Comparison of ENCODE assay signal across 8 mouse cellular contexts in genomic region chr8:46212194-46212593, GRCm38 (mm10). TPM values are rescaled to one million over a fixed set of nuclear protein-coding genes. Genes with fewer than 3 reads are reported as not detected.
A peak's percentile ranks its signal among the peaks of the same experiment; 100 is the strongest.
DNase-seq lines count a peak whose midpoint lies in the region; ATAC-seq and TF ChIP-seq lines count a peak whose summit lies in the region.

No protein-coding gene starts in this region.

- H3K4me2 ChIP-seq in forebrain, embryonic 15.5 days (replicated peaks), result no peak overlapping the region
- H3K4me2 ChIP-seq in forebrain, postnatal 0 days (ENCODE audit: low read depth), result no peak overlapping the region
- peak overlapping the region; percentile 80 for H3K4me2 ChIP-seq in heart, embryonic 13.5 days

- no peak overlapping the region for H3K9ac ChIP-seq in forebrain, embryonic 15.5 days (replicated peaks)
- H3K9ac ChIP-seq in forebrain, postnatal 0 days, result no peak overlapping the region
- no peak overlapping the region for H3K9ac ChIP-seq in ES-E14 (ENCODE audit: insufficient read depth, low read depth, low read length, poor library complexity, severe bottlenecking)
- peak overlapping the region; percentile 100 for H3K9ac ChIP-seq in heart, embryonic 13.5 days

- H3K4me1 ChIP-seq in forebrain, embryonic 15.5 days, result peaks cover 41% of the 10 kb centered on the region
- H3K4me1 ChIP-seq in forebrain, postnatal 0 days (ENCODE audit: insufficient read depth), result peaks cover 15% of the 10 kb centered on the region
- H3K4me1 ChIP-seq in ES-E14 (ENCODE audit: control insufficient read depth in 2 of 2, insufficient read depth in 2 of 2, low read length in 2 of 2, poor library complexity in 1 of 2), result peaks cover 0 to 11% of the 10 kb centered on the region in 2 experiments; a peak in 3 of 4 replicates
- H3K4me1 ChIP-seq in heart, embryonic 13.5 days, result peaks cover 48% of the 10 kb centered on the region

- DNase-seq in forebrain, postnatal 0 days, result no peak
- no peak for DNase-seq in ES-E14 (ENCODE audit: low read depth, low spot score)
- DNase-seq in kidney, postnatal 36 days, result peak; percentile 76 to 81
- DNase-seq in left cerebral cortex, postnatal 25 days (ENCODE audit: low spot score in 2 of 2), result no peak
- DNase-seq in urinary bladder, postnatal 36 days (ENCODE audit: low spot score in 2 of 2), result no peak
- no peak for DNase-seq in natural killer cell, adult 2 months (ENCODE audit: low spot score in 2 of 2)

- no peaks in the 10 kb centered on the region for H3K9me3 ChIP-seq in forebrain, embryonic 15.5 days
- H3K9me3 ChIP-seq in forebrain, postnatal 0 days (ENCODE audit: low read length), result no peaks in the 10 kb centered on the region
- H3K9me3 ChIP-seq in ES-E14 (ENCODE audit: control insufficient read depth, insufficient read depth, low read depth, low read length), result no peaks in the 10 kb centered on the region
- H3K9me3 ChIP-seq in heart, embryonic 13.5 days, result no peaks in the 10 kb centered on the region

- TF ChIP-seq CTCF in forebrain, postnatal 0 days (IDR thresholded peaks at IDR 0.05; ENCODE audit: low read depth), result no peak

- H3K36me3 ChIP-seq in forebrain, embryonic 15.5 days, result peaks cover 19% of the 10 kb centered on the region
- peaks cover 20% of the 10 kb centered on the region for H3K36me3 ChIP-seq in forebrain, postnatal 0 days (ENCODE audit: insufficient read depth)
- peaks cover 17% of the 10 kb centered on the region for H3K36me3 ChIP-seq in ES-E14 (ENCODE audit: control insufficient read depth, insufficient read depth, low read length, poor library complexity, severe bottlenecking)
- peaks cover 28% of the 10 kb centered on the region for H3K36me3 ChIP-seq in heart, embryonic 13.5 days

- intact Hi-C loops in left cerebral cortex, postnatal 25 days (cut with DNase I), result no loop called here

- H3K27ac ChIP-seq in forebrain, embryonic 15.5 days (replicated peaks), result peak overlapping the region; percentile 97; the same call in 1 of the 2 replicates
- no peak overlapping the region for H3K27ac ChIP-seq in forebrain, postnatal 0 days (ENCODE audit: low read depth, low read length)
- H3K27ac ChIP-seq in ES-E14 (ENCODE audit: insufficient read depth, low read depth, low read length, poor library complexity, severe bottlenecking), result no peak overlapping the region
- peak overlapping the region; percentile 100 for H3K27ac ChIP-seq in heart, embryonic 13.5 days (replicated peaks)

- ATAC-seq in forebrain, embryonic 15.5 days (replicated peaks), result no peak
- ATAC-seq in forebrain, postnatal 0 days, result no peak
- no peak for ATAC-seq in heart, embryonic 13.5 days (ENCODE audit: extremely low read depth, insufficient number of reproducible peaks, low FRiP score, low TSS enrichment)

- WGBS in forebrain, embryonic 15.5 days, result 46% methylated on average over 7 of the region's 7 CpGs
- 51% methylated on average over 7 of the region's 7 CpGs for WGBS in forebrain, postnatal 0 days
- 47% methylated on average over 7 of the region's 7 CpGs for WGBS in heart, embryonic 13.5 days

- no peak overlapping the region for H3K4me3 ChIP-seq in forebrain, embryonic 15.5 days
- H3K4me3 ChIP-seq in forebrain, postnatal 0 days (ENCODE audit: low read depth, low read length), result no peak overlapping the region
- no peak overlapping the region for H3K4me3 ChIP-seq in ES-E14 (ENCODE audit: insufficient read depth in 1 of 2, low read depth in 1 of 2, low read length in 2 of 2, poor library complexity in 1 of 2, severe bottlenecking in 1 of 2)
- no peak overlapping the region for H3K4me3 ChIP-seq in heart, embryonic 13.5 days

- in situ Hi-C loops in ES-E14 (cut with MboI; ENCODE audit: low sequenced_read_pairs in 2 of 2, unreplicated experiment in 2 of 2), result no loop called here

- no peaks in the 10 kb centered on the region for H3K27me3 ChIP-seq in forebrain, embryonic 15.5 days
- no peaks in the 10 kb centered on the region for H3K27me3 ChIP-seq in forebrain, postnatal 0 days (ENCODE audit: insufficient read depth, low read length)
- no peaks in the 10 kb centered on the region for H3K27me3 ChIP-seq in heart, embryonic 13.5 days (replicated peaks)

TF ChIP-seq in ES-E14, 5 proteins besides CTCF, POLR2A, EP300 and RAD21:
- no peak for TF ChIP-seq CHD2 (IDR thresholded peaks at IDR 0.05; ENCODE audit: low read depth, low read length)
- TF ChIP-seq MAFK (IDR thresholded peaks at IDR 0.05; ENCODE audit: insufficient read depth, low read depth, low read length), result peak; percentile 45; the same call in 1 of the 2 replicates

RNA-seq across cellular contexts. Expression of gene Slc25a4, which starts 1.1 kb away (rescaled TPM):
- 656 and 691 TPM in 2 replicates for polyA plus RNA-seq in forebrain, embryonic 15.5 days (2015; fragmentation: Nextera tagmentation; extraction: Ambion mirVana)
- total RNA-seq in forebrain, postnatal 0 days (2014; rRNA removed), result 925 and 1,077 TPM in 2 replicates
- polyA plus RNA-seq in forebrain, postnatal 0 days (2015; fragmentation: Nextera tagmentation; extraction: Ambion mirVana), result 945 and 997 TPM in 2 replicates
- total RNA-seq in ES-E14 (2012; rRNA removed), result 168 and 284 TPM in 2 replicates
- 1,621 and 1,814 TPM in 2 replicates for polyA plus RNA-seq in heart, embryonic 13.5 days (2015; fragmentation: Nextera tagmentation; extraction: Ambion mirVana)
- 100 to 1,000 TPM; 569 to 580 TPM for total RNA-seq in left cerebral cortex, postnatal 25 days (2021)

Comparison
In these comparisons a context has a peak if more than half of its experiments do, and no peak if none do; other contexts are left out.
1. H3K27ac ChIP-seq: peak in forebrain, embryonic 15.5 days (single experiment) and heart, embryonic 13.5 days (single experiment); none in forebrain, postnatal 0 days (single experiment) and ES-E14 (single experiment).
2. DNase-seq: peak in kidney, postnatal 36 days (2 of 2); none in forebrain, postnatal 0 days (single experiment), ES-E14 (single experiment), left cerebral cortex, postnatal 25 days (0 of 2), urinary bladder, postnatal 36 days (0 of 2) and natural killer cell, adult 2 months (0 of 2).